Mouse (Mus musculus): Measurements from ENCODE around the gene Tbxas1. TPM values are rescaled to one million over a fixed set of nuclear protein-coding genes. Genes with fewer than 3 reads are reported as not detected.

Gene Tbxas1
- polyA plus RNA-seq, 1 experiment from 2014 or later, result 1.1 TPM

GRCm38 (mm10) chr6:38840780-38841179, 34.4 kb upstream of the Tbxas1 start:
- Histone ChIP-seq H3K9me3 (no peaks in the 10 kb centered on the region), H3K4me3 (no peak overlapping the region), H3K9ac (no peak overlapping the region), H3K27me3 (no peaks in the 10 kb centered on the region), H3K36me3 (no peaks in the 10 kb centered on the region), H3K4me2 (no peak overlapping the region), H3K27ac (no peak overlapping the region), H3K4me1 (peaks cover 23% of the 10 kb centered on the region)
- WGBS, result 83% methylated on average over 1 of the region's 1 CpGs
- no peak for ATAC-seq (ENCODE audit: insufficient number of reproducible peaks, insufficient read depth, low FRiP score, low TSS enrichment, low read depth)

- Histone ChIP-seq H3K36me3 (no peaks in the 10 kb centered on the region), H3K9me3 (no peaks in the 10 kb centered on the region), H3K4me2 (no peak overlapping the region), H3K27ac (no peak overlapping the region), H3K9ac (no peak overlapping the region), H3K4me3 (no peak overlapping the region), H3K27me3 (no peaks in the 10 kb centered on the region), H3K4me1 (peaks cover 31% of the 10 kb centered on the region)
- ATAC-seq (ENCODE audit: insufficient number of reproducible peaks, insufficient read depth, low FRiP score, low TSS enrichment, low read depth), result no peak
- WGBS, result 84% methylated on average over 3 of the region's 3 CpGs
These were observed 33.7 kb upstream of the Tbxas1 start for GRCm38 (mm10) chr6:38841551-38841950.

GRCm38 (mm10) chr6:38845117-38845516, 30.1 kb upstream of the Tbxas1 start:
- WGBS, result 46% methylated on average over 1 of the region's 1 CpGs
- no peak for ATAC-seq (ENCODE audit: insufficient number of reproducible peaks, insufficient read depth, low FRiP score, low TSS enrichment, low read depth)
- H3K9me3 ChIP-seq, result no peaks in the 10 kb centered on the region
- no peak overlapping the region for H3K4me2 ChIP-seq
- H3K36me3 ChIP-seq, result no peaks in the 10 kb centered on the region
- no peak overlapping the region for H3K27ac ChIP-seq
- H3K4me3 ChIP-seq, result no peak overlapping the region
- H3K27me3 ChIP-seq, result no peaks in the 10 kb centered on the region
- peaks cover 54% of the 10 kb centered on the region for H3K4me1 ChIP-seq
- no peak overlapping the region for H3K9ac ChIP-seq

GRCm38 (mm10) chr6:38845876-38846275, 29.3 kb upstream of the Tbxas1 start:
- H3K4me1 ChIP-seq, result peaks cover 47% of the 10 kb centered on the region
- no peak overlapping the region for H3K4me2 ChIP-seq
- H3K27ac ChIP-seq, result no peak overlapping the region
- H3K4me3 ChIP-seq, result no peak overlapping the region
- WGBS, result 61% methylated on average over 5 of the region's 5 CpGs
- ATAC-seq (ENCODE audit: insufficient number of reproducible peaks, insufficient read depth, low FRiP score, low TSS enrichment, low read depth), result no peak
- no peaks in the 10 kb centered on the region for H3K9me3 ChIP-seq
- H3K27me3 ChIP-seq, result no peaks in the 10 kb centered on the region
- no peak overlapping the region for H3K9ac ChIP-seq
- H3K36me3 ChIP-seq, result no peaks in the 10 kb centered on the region

GRCm38 (mm10) chr6:38846330-38847195, 28.6 kb upstream of the Tbxas1 start:
- H3K27me3 ChIP-seq, result no peaks in the 10 kb centered on the region
- H3K27ac ChIP-seq, result 0 out of 2 replicates have a peak overlapping the region, but pooled peaks have one; percentile 28
- peaks cover 40% of the 10 kb centered on the region for H3K4me1 ChIP-seq
- H3K4me3 ChIP-seq, result no peak overlapping the region
- H3K9ac ChIP-seq, result no peak overlapping the region
- WGBS, result 81% methylated on average over 6 of the region's 6 CpGs
- no peaks in the 10 kb centered on the region for H3K36me3 ChIP-seq
- no peak for ATAC-seq (ENCODE audit: insufficient number of reproducible peaks, insufficient read depth, low FRiP score, low TSS enrichment, low read depth)
- no peak overlapping the region for H3K4me2 ChIP-seq
- H3K9me3 ChIP-seq, result no peaks in the 10 kb centered on the region

- H3K9ac ChIP-seq, result no peak overlapping the region
- peaks cover 40% of the 10 kb centered on the region for H3K4me1 ChIP-seq
- H3K27ac ChIP-seq, result peak overlapping the region; percentile 28; the same call in 1 of the 2 replicates
- no peak overlapping the region for H3K4me2 ChIP-seq
- ATAC-seq (ENCODE audit: insufficient number of reproducible peaks, insufficient read depth, low FRiP score, low TSS enrichment, low read depth), result no peak
- no peaks in the 10 kb centered on the region for H3K27me3 ChIP-seq
- no peak overlapping the region for H3K4me3 ChIP-seq
- WGBS, result 38% methylated on average over 1 of the region's 1 CpGs
- no peaks in the 10 kb centered on the region for H3K36me3 ChIP-seq
- H3K9me3 ChIP-seq, result no peaks in the 10 kb centered on the region
These were observed 27.8 kb upstream of the Tbxas1 start for GRCm38 (mm10) chr6:38847447-38847846.

GRCm38 (mm10) chr6:38847958-38848910, 27.0 kb upstream of the Tbxas1 start:
- H3K4me1 ChIP-seq, result peaks cover 40% of the 10 kb centered on the region
- no peak overlapping the region; the same call in 1 of the 2 replicates for H3K27ac ChIP-seq
- 51% methylated on average over 3 of the region's 3 CpGs for WGBS

GRCm38 (mm10) chr6:38850715-38851259, 24.4 kb upstream of the Tbxas1 start:
- no peaks in the 10 kb centered on the region for H3K9me3 ChIP-seq
- H3K36me3 ChIP-seq, result no peaks in the 10 kb centered on the region
- no peak overlapping the region for H3K4me3 ChIP-seq
- 87% methylated on average over 6 of the region's 6 CpGs for WGBS
- peaks cover 44% of the 10 kb centered on the region for H3K4me1 ChIP-seq
- no peak overlapping the region for H3K9ac ChIP-seq
- no peak for ATAC-seq (ENCODE audit: insufficient number of reproducible peaks, insufficient read depth, low FRiP score, low TSS enrichment, low read depth)
- H3K27me3 ChIP-seq, result no peaks in the 10 kb centered on the region
- H3K4me2 ChIP-seq, result no peak overlapping the region
- no peak overlapping the region for H3K27ac ChIP-seq

More at GRCm38 (mm10) chr6:38847958-38848910, 27.0 kb upstream of the Tbxas1 start:
- no peaks in the 10 kb centered on the region for H3K27me3 ChIP-seq
- no peak for ATAC-seq (ENCODE audit: insufficient number of reproducible peaks, insufficient read depth, low FRiP score, low TSS enrichment, low read depth)
- no peaks in the 10 kb centered on the region for H3K9me3 ChIP-seq
- no peak overlapping the region for H3K4me3 ChIP-seq
- no peaks in the 10 kb centered on the region for H3K36me3 ChIP-seq
- no peak overlapping the region for H3K4me2 ChIP-seq
- H3K9ac ChIP-seq, result no peak overlapping the region

GRCm38 (mm10) chr6:38851740-38852139, 23.5 kb upstream of the Tbxas1 start:
- Histone ChIP-seq H3K4me3 (no peak overlapping the region), H3K27me3 (no peaks in the 10 kb centered on the region), H3K27ac (no peak overlapping the region), H3K9ac (no peak overlapping the region), H3K36me3 (no peaks in the 10 kb centered on the region), H3K4me1 (peaks cover 36% of the 10 kb centered on the region), H3K4me2 (no peak overlapping the region), H3K9me3 (no peaks in the 10 kb centered on the region)
- no peak for ATAC-seq (ENCODE audit: insufficient number of reproducible peaks, insufficient read depth, low FRiP score, low TSS enrichment, low read depth)
- WGBS, result 83% methylated on average over 2 of the region's 2 CpGs

GRCm38 (mm10) chr6:38853561-38853992, 21.6 kb upstream of the Tbxas1 start:
- WGBS, result 64% methylated on average over 5 of the region's 5 CpGs
- Histone ChIP-seq H3K9me3 (no peaks in the 10 kb centered on the region), H3K9ac (no peak overlapping the region), H3K4me3 (no peak overlapping the region), H3K36me3 (no peaks in the 10 kb centered on the region), H3K4me2 (no peak overlapping the region), H3K27me3 (no peaks in the 10 kb centered on the region), H3K4me1 (peaks cover 21% of the 10 kb centered on the region), H3K27ac (no peak overlapping the region)
- ATAC-seq (ENCODE audit: insufficient number of reproducible peaks, insufficient read depth, low FRiP score, low TSS enrichment, low read depth), result no peak

- WGBS, result 93% methylated on average over 1 of the region's 1 CpGs
- no peak for ATAC-seq (ENCODE audit: insufficient number of reproducible peaks, insufficient read depth, low FRiP score, low TSS enrichment, low read depth)
- H3K4me2 ChIP-seq, result no peak overlapping the region
- no peaks in the 10 kb centered on the region for H3K27me3 ChIP-seq
- no peaks in the 10 kb centered on the region for H3K36me3 ChIP-seq
- no peak overlapping the region for H3K4me3 ChIP-seq
- H3K27ac ChIP-seq, result no peak overlapping the region
- H3K4me1 ChIP-seq, result peaks cover 18% of the 10 kb centered on the region
- H3K9me3 ChIP-seq, result no peaks in the 10 kb centered on the region
- no peak overlapping the region for H3K9ac ChIP-seq
These were observed 15.4 kb upstream of the Tbxas1 start for GRCm38 (mm10) chr6:38859819-38860218.
